Mouse (Mus musculus) spleen, postnatal 36 days (tissue): ENCODE results near the gene Apobec1.
"Not testable (repeated sequence)": the region's sequence is repeated elsewhere in the genome, so short reads cannot be mapped to it uniquely, and the experiment has no call there.

Experiments used
- DNase-seq, 2 experiments: peaks; one replicate each; pipeline ENCODE4 v3.0.0; 2022; ENCODE audit warnings: low spot score in 2 of 2, mixed read lengths in 1 of 2

Apobec1 gene

DNA sequence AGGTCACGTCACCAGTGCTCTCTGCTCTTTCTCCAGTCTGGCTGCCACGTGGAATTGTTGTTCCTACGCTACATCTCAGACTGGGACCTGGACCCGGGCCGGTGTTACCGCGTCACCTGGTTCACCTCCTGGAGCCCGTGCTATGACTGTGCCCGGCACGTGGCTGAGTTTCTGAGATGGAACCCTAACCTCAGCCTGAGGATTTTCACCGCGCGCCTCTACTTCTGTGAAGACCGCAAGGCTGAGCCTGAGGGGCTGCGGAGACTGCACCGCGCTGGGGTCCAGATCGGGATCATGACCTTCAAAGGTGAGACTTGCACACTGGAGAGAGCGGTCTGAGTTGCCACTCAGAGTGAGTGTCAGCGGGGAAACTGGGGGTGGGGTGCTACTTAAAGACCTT, 41.2 kb downstream of the Apobec1 start:
- DNase-seq: no peak

DNA sequence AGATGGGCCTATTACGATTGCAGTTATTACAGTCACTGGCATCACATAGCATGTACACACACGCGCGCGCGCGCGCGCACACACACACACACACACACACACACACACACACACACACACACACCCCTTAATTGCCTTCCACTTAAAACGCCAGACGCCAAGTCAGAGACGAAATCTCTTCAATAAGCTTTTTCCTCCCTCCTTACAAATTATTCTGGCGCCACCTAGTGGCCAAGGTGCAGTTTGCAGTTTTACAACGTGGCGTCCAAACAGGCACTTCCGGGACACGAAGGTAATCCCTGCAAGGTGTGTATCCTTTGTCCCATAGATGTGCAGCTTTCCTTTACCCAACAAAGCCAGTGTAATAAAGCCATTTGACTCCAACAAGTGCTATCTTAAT, 41.8 kb downstream of the Apobec1 start:
- DNase-seq: peak; percentile 63 to 75

DNA sequence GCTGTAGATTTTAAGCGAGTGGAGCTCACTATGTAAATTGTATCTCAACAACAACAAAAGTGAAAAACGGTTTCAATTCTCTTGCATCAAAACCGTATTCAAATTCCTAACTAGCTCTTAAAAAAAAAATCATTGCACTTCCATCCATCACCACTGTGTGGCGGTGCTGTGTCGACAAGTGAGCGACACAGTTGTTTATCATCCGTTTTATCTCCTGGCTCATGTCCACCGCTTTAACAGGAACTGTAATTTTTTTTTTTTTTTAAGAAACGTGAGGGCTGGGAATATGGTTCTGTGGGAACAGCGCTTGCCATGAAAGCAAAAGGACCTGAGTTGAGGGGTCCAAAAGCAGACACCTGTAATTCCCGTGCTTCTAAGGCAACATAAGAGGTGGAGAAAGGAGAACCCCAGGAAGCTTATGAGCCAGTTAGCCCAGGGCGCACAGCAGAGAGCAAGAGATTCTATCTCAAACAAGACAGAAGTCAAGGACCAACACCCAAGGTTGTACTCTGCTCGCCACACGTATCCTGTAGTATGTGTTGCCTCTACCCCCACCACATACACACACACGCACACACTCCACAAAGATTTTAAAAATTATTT, 45.2 kb downstream of the Apobec1 start:
- peak; percentile 58 to 72 for DNase-seq

DNA sequence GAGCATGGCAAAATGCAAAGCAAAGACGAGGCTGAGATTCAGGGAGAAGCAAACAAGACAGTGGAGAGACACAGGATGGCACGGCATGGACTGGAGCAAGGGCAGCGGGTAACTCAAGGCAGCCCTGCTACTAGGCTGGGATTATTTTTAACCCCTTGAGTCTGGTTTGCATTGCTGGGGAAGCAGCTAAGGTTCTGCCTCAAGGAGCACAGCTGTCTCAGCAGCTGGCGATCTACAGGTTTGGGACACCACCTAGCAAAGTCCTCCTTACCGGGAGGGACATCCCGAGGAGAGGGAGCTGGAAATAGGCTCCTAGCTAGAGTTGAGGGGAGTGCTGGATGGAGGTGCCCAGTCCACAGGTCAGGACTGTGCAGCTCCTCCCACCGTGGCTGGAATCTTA, 47.0 kb downstream of the Apobec1 start:
- no peak for DNase-seq

DNA sequence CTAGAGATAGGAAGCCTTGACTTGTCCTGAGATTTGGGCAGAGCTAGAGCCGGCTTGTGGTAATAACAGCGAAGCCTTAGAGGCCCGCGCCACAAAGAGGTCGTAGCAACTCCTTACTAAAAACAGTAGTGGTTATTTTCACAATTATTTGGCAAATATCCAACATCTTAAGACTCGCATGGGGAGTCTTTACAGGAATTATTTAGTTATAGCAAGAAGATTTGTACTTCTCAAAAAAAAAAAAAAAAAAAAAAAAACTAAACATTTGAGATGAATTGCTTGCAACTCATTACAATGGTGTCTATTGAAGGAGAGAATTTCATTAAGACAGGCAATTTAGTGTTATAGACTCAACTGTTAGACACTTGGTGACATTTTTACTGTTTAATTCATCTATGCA, 48.1 kb downstream of the Apobec1 start:
- DNase-seq: no peak

DNA sequence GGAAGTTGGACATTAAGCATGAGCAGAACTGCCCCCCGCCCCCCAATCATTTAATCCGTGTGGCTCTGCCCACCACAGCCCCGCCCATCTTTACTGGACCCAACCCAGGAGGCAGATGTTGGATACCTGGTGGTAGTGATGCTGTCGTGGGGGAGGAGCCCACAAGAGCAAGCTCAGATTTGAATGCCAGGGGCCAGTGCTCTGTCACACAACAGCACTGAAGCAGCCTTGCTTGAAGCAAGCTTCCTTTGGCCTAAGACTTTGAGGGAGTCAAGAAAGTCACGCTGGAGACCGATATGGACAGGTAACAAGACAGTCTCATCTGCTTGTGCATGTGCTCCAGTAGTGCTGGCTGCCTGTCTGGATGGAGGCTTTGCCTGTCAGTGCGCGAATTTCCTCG, 48.6 kb downstream of the Apobec1 start, which contains the start of gene Aicda:
Gene Aicda (plus strand): TSS at position 196 of the 400 bp plus-strand sequence.
- DNase-seq: no peak

DNA sequence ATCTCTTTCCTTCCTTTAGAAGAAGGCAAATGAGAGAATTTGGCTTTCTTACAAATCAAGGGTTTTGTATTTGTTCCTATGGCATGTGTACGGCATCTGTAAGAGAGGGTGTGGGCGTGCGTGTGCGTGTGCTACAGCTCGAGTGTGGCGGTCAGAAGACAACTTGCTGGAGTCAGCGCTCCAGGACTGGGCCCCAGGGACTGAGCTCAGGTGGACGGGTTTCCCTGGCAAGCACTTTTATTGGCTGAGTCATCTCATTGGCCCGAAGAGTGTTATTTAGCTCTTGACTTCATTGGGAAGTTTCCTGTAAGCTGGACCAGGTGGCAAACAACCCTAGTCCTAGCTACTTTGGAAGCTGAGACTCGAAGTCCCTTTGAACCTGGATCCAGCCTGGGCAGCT, 56.3 kb downstream of the Apobec1 start:
- no peak for DNase-seq

DNA sequence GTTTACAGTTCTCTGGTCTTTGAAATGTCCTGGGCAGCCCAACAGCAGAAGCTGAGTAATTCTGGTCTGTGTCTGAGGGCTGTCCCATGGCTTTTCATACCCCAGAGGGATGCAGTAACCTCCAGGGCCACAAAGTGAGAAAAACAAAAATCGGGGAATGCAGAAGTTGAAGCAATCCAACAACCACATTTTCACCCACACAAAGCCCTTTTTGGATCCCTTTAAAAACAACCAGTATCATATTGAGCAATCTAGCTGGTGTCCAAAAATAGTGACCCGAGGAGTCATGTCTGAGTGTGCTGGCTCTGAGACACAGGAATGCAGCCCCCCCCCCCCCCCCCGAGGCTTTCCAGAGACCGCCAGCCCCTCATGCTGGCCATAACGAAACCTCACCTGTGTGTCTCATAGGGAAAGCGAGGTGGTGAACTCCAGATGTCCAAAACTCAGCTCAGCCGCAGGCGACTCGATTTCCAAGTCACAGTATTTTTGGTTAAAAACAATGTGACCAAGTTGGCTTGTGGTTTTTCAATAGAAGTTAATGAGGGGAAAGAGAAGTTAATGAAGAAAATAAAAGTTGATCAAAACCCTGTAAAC, 56.9 kb downstream of the Apobec1 start:
- DNase-seq: no peak

DNA sequence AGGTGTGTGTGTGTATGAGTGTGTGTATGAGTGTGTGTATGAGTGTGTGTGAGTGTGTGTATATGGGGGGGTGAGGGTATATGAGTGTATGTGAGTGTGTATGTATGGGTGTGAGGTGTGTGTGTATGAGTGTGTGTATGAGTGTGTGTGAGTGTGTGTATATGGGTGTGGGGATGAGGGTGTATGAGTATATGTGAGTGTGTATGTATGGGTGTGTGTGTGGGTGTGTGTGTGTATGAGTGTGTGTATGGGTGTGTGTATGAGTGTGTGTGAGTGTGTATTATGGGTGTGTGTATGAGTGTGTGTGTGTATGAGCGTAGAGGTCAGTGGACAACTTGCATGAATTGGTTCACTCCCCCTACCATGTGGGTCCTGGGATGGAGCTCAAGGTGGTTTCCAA, 57.6 kb downstream of the Apobec1 start:
- no peak for DNase-seq

DNA sequence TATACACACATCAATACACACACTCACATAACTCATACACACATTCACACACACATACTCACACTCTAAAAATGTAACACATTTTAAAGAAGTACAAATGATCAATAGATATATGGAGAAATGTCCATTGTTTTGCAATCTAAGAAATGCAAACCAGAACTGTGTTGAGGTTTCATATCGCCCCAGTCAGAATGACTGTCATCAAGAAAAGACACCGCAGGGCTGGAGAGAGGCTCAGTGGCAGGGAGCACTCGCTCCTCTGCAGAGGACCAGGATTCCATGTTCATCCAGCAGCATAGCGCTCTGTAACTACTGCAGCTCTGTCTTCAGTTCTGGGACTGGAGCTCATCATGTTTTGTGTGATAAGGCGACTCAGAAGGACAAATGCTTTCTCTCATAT, 58.7 kb downstream of the Apobec1 start:
- no peak for DNase-seq

DNA sequence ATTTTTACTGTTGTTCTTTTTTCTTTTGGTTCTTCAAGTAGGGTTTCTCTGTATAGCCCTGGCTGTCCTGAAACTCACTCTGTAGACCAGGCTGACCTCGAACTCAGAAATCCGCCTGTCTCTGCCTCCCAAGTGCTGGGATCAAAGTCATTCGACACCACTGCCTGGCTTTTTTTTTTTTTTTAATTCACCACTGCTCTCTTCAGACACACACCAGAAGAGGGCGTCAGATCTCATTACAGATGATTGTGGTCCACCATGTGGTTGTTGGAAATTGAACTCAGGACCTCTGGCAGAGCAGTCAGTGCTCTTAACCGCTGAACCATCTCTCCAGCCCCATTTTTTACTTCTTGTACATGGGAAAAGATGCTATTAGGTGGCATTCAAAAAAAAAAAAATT, 59.8 kb downstream of the Apobec1 start:
- not testable (repeated sequence) for DNase-seq

DNA sequence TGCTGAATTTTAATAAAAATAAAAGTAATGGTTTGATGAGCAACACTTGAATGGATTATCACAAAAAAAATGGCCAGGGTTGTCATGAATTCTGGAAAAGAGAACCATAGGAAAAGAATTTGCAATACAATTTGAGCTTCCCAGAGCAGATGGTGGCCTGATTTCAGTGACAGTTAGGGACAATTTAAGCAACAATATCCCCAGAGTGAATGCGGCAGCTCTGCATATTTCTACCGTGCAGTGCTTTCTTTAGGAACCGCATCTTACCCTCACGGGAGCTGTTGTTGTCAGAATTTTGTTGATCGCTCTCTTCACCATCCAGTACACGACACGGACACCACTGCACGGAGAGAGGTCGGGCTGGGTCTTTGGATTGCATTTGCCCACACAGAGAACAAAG, 62.7 kb downstream of the Apobec1 start:
- DNase-seq: no peak

DNA sequence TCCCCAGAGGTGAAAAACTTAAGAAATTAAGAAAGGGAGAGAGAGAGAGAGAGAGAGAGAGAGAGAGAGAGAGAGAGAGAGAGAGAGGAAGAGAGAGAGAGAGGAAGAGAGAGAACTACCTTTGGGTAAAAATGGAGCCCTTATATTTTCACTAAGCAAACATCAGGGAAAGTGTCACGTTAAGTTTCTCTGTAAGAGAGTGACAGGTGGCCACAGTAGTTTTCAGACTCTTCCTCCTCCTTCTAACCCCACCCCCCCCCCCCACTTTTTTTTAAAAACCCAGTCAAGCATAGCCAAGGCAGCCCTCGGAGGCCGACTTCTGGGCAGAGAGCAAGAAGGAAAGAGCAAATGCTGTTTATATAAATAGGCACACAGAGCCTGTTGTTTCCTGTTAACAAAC, 68.2 kb downstream of the Apobec1 start:
- no peak for DNase-seq

DNA sequence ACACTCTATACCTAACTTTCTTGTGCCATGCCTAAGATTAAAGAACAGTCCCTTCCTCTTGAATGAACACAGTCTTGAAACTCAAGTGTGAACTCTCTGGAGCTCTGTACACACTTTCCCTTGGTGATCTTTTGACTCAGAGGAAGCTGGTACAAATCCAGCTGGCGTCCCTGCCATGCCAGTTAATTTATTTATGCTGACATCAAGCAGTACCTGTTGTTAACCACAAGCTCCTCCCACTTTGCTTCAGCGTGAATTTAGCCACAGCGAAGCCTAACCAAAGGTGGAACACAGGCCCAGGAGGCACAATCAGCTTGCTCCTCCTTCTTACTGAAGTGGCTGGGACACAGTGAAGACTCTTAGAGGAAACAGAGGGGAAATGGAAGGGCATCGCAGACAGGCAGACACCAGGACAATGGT, 69.4 kb downstream of the Apobec1 start:
- peak; percentile 42 to 54 for DNase-seq

DNA sequence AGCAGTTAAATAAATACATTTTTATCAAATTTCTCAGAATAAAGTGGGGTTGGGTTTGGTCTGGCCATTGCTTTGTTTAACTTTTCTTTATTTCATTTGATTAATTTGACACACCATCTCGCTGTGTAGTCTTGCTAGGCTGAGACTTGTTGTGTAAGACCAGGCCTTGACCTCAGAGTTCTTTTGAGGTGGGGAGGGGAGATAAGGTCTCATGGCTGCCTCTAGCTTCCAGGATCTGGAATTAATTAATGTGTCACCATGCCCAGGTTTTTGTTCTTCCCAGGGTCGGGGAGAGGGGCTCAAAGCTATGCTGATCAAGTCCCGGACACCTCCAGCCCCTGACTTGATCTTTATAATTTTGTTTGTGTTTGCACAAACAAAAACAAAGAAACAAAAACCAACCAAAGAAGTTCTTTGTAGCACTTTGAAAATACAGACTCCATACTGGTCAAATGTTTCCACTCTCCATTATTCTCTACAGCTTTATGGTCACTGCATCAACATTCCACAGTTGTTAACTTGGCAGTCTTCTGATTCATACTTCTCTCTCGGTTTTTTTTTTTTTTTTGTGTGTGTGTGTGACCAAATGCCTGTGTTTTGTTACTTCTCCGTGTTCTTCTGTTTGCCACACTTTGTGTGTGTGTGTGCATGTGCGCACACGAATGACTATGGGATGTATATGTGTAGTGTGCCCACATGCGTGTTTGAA, 70.6 kb downstream of the Apobec1 start:
- no peak for DNase-seq

DNA sequence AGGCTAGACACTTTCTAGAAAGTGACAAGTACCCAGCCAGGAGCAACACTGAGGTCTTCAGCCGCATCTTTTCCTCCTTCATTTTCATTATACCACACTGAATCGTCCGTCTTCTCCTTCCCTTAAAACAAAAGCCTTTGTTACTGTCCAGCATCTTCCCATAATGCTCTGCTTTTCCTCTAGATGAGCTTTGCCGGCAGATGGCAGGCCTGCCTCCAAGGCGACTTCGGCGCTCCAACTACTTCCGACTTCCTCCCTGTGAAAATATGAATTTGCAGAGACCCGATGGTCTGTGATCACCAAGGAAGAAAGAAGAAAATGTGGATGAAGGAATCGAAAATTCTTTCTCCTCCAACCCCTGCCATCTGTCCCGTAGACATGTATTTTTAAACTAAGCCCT, 74.1 kb downstream of the Apobec1 start:
- no peak for DNase-seq
